Mouse (Mus musculus) lung, adult 2 months (tissue): ENCODE results near the gene Plekhg3. TPM values are rescaled to one million over a fixed set of nuclear protein-coding genes. Genes with fewer than 3 reads are reported as not detected.

ENCODE experiments used
- DNase-seq: peaks from one replicate; pipeline ENCODE4 v3.0.0; 2022
- H3K4me1 ChIP-seq: fragments of 200-500 bp; 2 replicates; pipeline ENCODE4 v1.6.1; 2011; ENCODE audit warnings: low read length; ENCODE audit not compliant: control insufficient read depth, insufficient read depth
- H3K4me3 ChIP-seq: fragments of 200-500 bp; replicated peaks from 2 replicates; pipeline ENCODE3; 2011; ENCODE audit warnings: low read depth, mild to moderate bottlenecking, control low read depth, low read length; ENCODE audit errors: extremely low read depth
- CTCF ChIP-seq: fragments of 200-500 bp; IDR thresholded peaks from 2 replicates; pipeline ENCODE4 v1.5.1; 2011; ENCODE audit warnings: mild to moderate bottlenecking, low read length, control low read depth; ENCODE audit not compliant: insufficient read depth
- POLR2A ChIP-seq: fragments of 200-500 bp; IDR thresholded peaks from 2 replicates; pipeline ENCODE4 v1.6.1; 2011; ENCODE audit warnings: low read depth, mild to moderate bottlenecking, control low read depth, low read length, borderline replicate concordance; ENCODE audit errors: extremely low read depth
- WGBS: fragments of 180-500 bp; shearing (Covaris S2); methylation state at CpG from one replicate; pipeline ENCODE4 v1.1.7; 2018; 5-methylcytosine and 5-hydroxymethylcytosine counted together
- polyA plus RNA-seq: library from polyadenylated mRNA; depleted of rRNA; stranded (reverse); fragments of >200 nt; gene quantifications from 2 replicates; pipeline ENCODE4 v1.2.3, GENCODE M21; 2012

Plekhg3 gene
- polyA plus RNA-seq, 1 experiment: 20.4 TPM

- WGBS: 57% methylated on average over 6 of the region's 6 CpGs
Observed at GRCm38 (mm10) chr12:76500055-76500454, 30.6 kb upstream of the Plekhg3 start.

DNA sequence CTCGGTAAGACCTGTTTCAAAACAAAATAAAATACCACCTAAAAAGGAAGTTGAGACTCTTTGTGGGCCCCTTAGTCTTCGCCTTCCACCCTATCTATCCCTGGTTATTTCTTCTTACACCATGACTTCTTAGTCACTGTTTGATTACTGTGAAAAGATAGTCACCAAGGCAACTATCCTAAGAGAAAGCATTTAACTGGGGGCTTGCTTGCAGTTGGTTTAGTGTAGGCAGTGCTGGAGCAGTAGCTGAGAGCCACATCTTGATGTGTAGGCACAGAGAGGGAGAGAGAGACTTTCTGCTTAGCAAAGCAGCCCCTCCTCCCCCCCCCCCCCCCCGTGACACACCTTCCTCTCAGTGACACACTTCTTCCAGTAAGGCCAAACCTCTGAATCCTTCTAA, 29.8 kb upstream of the Plekhg3 start:
- TF ChIP-seq POLR2A (no peak), CTCF (no peak)
- no peak for DNase-seq

More at GRCm38 (mm10) chr12:76500055-76500454, 30.6 kb upstream of the Plekhg3 start:
- Histone ChIP-seq H3K4me3 (no peak overlapping the region), H3K4me1 (no peaks in the 10 kb centered on the region)
- TF ChIP-seq CTCF: no peak
- TF ChIP-seq POLR2A: no peak
- no peak for DNase-seq

DNA sequence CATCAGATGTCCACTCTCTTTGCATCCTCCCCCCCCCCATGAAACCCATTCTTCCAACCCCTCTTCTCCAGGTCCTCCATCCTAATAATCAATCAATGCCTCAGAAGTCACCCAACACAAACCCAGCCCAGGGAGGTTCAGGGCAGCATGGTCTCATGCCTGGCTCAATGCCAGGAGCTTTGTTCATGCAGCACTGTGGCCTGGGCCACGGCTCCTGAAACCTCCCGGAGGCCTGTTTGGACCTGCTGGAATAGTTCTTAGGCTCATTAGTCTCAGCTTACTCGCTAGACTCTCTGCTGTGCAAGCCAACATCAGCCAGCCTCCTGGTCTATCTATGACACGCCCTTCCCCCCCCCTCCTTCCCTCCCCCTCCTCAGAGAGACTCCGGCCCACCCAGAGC, 27.7 kb upstream of the Plekhg3 start:
- WGBS: 69% methylated on average over 5 of the region's 5 CpGs
- Histone ChIP-seq H3K4me1 (no peaks in the 10 kb centered on the region), H3K4me3 (no peak overlapping the region)
- no peak for DNase-seq
- TF ChIP-seq POLR2A: no peak
- no peak for TF ChIP-seq CTCF

More for the DNA sequence above, 29.8 kb upstream of the Plekhg3 start:
- no peaks in the 10 kb centered on the region for H3K4me1 ChIP-seq
- H3K4me3 ChIP-seq: no peak overlapping the region
- 58% methylated on average over 3 of the region's 3 CpGs for WGBS

GRCm38 (mm10) chr12:76506522-76506921, 24.2 kb upstream of the Plekhg3 start:
- 67% methylated on average over 2 of the region's 2 CpGs for WGBS
- DNase-seq: no peak
- H3K4me3 ChIP-seq: no peak overlapping the region
- TF ChIP-seq CTCF (no peak), POLR2A (no peak)
- no peaks in the 10 kb centered on the region for H3K4me1 ChIP-seq

DNA sequence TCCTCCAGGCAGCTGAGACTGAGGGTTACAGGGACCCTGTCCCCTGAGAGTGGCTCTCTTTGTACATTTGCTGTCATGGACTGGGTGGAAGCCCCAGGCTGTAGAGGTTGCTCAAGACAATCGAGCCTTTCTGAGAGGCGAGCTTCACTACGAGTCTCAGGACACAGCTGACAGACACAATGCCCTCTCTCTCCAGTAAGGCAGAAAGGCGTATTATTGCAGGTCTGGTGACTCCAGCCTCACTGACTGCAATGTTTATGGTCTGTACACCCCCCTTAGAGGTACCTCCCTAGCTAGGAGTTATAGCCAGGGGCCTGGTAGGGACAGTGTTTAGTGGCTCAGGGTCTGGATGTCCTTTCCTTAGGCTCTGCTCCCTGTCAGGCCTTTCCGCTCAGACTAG, 22.9 kb upstream of the Plekhg3 start:
- TF ChIP-seq CTCF (no peak), POLR2A (no peak)
- Histone ChIP-seq H3K4me1 (no peaks in the 10 kb centered on the region), H3K4me3 (no peak overlapping the region)
- 95% methylated on average over 5 of the region's 5 CpGs for WGBS
- DNase-seq: no peak

DNA sequence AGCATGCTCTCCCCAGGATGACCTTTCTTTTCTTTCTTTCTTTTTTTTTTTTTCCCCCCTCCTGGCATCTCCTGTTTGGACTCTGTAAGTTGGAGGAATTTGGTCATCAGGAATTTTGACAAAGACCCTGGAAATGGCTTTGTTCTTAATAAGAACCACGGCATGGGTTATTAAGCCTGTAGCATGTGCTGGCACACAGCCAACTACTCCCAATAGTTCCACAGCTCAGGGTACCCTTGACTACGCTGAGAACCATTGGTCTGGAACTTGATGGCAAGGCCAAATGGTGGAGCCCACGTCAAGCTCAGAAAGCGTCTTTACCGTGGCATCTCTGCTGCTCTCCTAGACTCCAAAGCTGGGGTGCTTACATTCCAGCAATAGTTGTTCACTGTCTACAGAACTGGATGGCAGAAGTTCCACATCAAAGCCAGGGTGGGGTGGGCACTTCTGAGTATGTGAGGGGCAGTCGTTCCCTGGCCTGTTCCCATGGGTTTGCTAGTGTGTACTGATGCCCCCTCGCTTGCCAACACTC, 21.7 kb upstream of the Plekhg3 start:
- H3K4me1 ChIP-seq: no peaks in the 10 kb centered on the region
- H3K4me3 ChIP-seq: no peak overlapping the region
- DNase-seq: no peak
- WGBS: 66% methylated on average over 7 of the region's 7 CpGs
- TF ChIP-seq CTCF (no peak), POLR2A (no peak)

- TF ChIP-seq CTCF (no peak), POLR2A (no peak)
- DNase-seq: no peak
- 21% methylated on average over 1 of the region's 1 CpGs for WGBS
- H3K4me3 ChIP-seq: no peak overlapping the region
- no peaks in the 10 kb centered on the region for H3K4me1 ChIP-seq
Observed at GRCm38 (mm10) chr12:76512731-76513130, 18.0 kb upstream of the Plekhg3 start.

- 33% methylated on average over 4 of the region's 4 CpGs for whole genome bisulfite sequencing
- no peak overlapping the region for H3K4me3 ChIP-seq
- H3K4me1 ChIP-seq: no peaks in the 10 kb centered on the region
- TF ChIP-seq CTCF (no peak), POLR2A (no peak)
- no peak for DNase-seq
Observed at GRCm38 (mm10) chr12:76514842-76515241, 15.8 kb upstream of the Plekhg3 start.

DNA sequence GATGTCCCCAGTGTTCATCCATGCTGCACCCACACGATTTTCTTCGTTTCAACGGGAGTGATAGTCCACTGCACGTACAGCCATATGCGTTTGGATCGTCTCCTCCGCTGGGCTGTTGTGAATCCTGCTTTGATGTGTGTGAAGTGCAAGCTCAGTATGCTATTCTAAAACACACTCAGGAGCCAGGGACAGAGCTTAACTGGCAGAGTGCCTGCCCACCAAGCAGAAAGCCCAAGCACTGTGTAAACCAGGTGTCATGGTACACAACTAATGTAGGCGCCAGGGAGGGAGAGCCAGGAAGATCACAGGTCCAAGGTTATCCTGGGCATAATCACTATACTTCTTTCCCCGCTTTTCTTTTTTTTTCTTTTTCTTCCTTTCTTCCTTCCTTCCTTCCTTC, 12.7 kb upstream of the Plekhg3 start:
- no peak for TF ChIP-seq POLR2A
- TF ChIP-seq CTCF: no peak
- 88% methylated on average over 9 of the region's 9 CpGs for WGBS
- Histone ChIP-seq H3K4me3 (no peak overlapping the region), H3K4me1 (no peaks in the 10 kb centered on the region)
- DNase-seq: no peak

GRCm38 (mm10) chr12:76518909-76519842, 11.5 kb upstream of the Plekhg3 start:
- no peak for TF ChIP-seq CTCF
- no peak for TF ChIP-seq POLR2A
- Histone ChIP-seq H3K4me1 (no peaks in the 10 kb centered on the region), H3K4me3 (no peak overlapping the region)
- DNase-seq: no peak
- 59% methylated on average over 12 of the region's 12 CpGs for WGBS
